Mouse (Mus musculus) monocyte, adult 5-6 weeks (primary cell): Measurements from ENCODE around the gene Vax2. TPM values are rescaled to one million over a fixed set of nuclear protein-coding genes. Genes with fewer than 3 reads are reported as not detected.
A peak's percentile ranks its signal among the peaks of the same experiment; 100 is the strongest.

Experiments used
- ATAC-seq: fragments of 153-309, 156-312 bp; replicated peaks from 2 replicates; pipeline ENCODE4 v1.8.0; 2017; ENCODE audit warnings: mild to moderate bottlenecking; ENCODE audit not compliant: low TSS enrichment, insufficient number of reproducible peaks, severe bottlenecking, poor library complexity, low FRiP score
- total RNA-seq: library from RNA; stranded (forward); fragments of 200-1000, 200-491, 200-594 nt; gene quantifications from 3 replicates; pipeline ENCODE4 v1.2.3, GENCODE M21; 2017

The Vax2 gene
- total RNA-seq: not detected in 3 replicates

- ATAC-seq: no peak
Observed at GRCm38 (mm10) chr6:83711067-83711675, at the start of gene Vax2. Gene Vax2 (plus strand): TSS chr6:83711264.

GRCm38 (mm10) chr6:83665009-83665408 lies 46.1 kb upstream of the Vax2 start:
- ATAC-seq: no peak

- ATAC-seq: no peak
Observed at GRCm38 (mm10) chr6:83673395-83673794, 37.7 kb upstream of the Vax2 start.

- no peak for ATAC-seq
Observed at GRCm38 (mm10) chr6:83677757-83678156, 33.3 kb upstream of the Vax2 start, which contains the start of gene Cd207. Gene Cd207 (minus strand): TSS chr6:83677857.

- ATAC-seq: no peak
Observed at GRCm38 (mm10) chr6:83689374-83689773, 21.7 kb upstream of the Vax2 start.

GRCm38 (mm10) chr6:83690277-83690676 lies 20.8 kb upstream of the Vax2 start:
- 0 out of 2 replicates have a peak, but pooled peaks have one; percentile 48 for ATAC-seq

GRCm38 (mm10) chr6:83690936-83691335 lies 20.1 kb upstream of the Vax2 start:
- ATAC-seq: no peak

- no peak for ATAC-seq
Observed at GRCm38 (mm10) chr6:83692962-83693361, 18.1 kb upstream of the Vax2 start.

- ATAC-seq: no peak
Observed at GRCm38 (mm10) chr6:83693835-83694234, 17.2 kb upstream of the Vax2 start.

- no peak for ATAC-seq
Observed at GRCm38 (mm10) chr6:83695731-83696130, 15.3 kb upstream of the Vax2 start.

- no peak for ATAC-seq
Observed at GRCm38 (mm10) chr6:83696684-83697083, 14.4 kb upstream of the Vax2 start.

- ATAC-seq: no peak
Observed at GRCm38 (mm10) chr6:83697932-83698331, 13.1 kb upstream of the Vax2 start.

- ATAC-seq: no peak
Observed at GRCm38 (mm10) chr6:83699971-83700370, 11.1 kb upstream of the Vax2 start.

- no peak for ATAC-seq
Observed at GRCm38 (mm10) chr6:83701001-83701400, 10.1 kb upstream of the Vax2 start.

- ATAC-seq: no peak
Observed at GRCm38 (mm10) chr6:83702146-83702999, 8.7 kb upstream of the Vax2 start.

- ATAC-seq: no peak
Observed at GRCm38 (mm10) chr6:83703000-83703721, 7.9 kb upstream of the Vax2 start.

GRCm38 (mm10) chr6:83703722-83704078 lies 7.4 kb upstream of the Vax2 start:
- ATAC-seq: no peak

GRCm38 (mm10) chr6:83704294-83704693 lies 6.8 kb upstream of the Vax2 start:
- no peak for ATAC-seq

- ATAC-seq: no peak
Observed at GRCm38 (mm10) chr6:83704701-83705100, 6.4 kb upstream of the Vax2 start.
